Mouse (Mus musculus) T-cell, adult 2 months (primary cell): Measurements from ENCODE around the gene Cdc42ep4.

Experiments used
- DNase-seq: peaks from one replicate; pipeline ENCODE4 v3.0.0; 2022; ENCODE audit warnings: low spot score

The Cdc42ep4 gene

DNA sequence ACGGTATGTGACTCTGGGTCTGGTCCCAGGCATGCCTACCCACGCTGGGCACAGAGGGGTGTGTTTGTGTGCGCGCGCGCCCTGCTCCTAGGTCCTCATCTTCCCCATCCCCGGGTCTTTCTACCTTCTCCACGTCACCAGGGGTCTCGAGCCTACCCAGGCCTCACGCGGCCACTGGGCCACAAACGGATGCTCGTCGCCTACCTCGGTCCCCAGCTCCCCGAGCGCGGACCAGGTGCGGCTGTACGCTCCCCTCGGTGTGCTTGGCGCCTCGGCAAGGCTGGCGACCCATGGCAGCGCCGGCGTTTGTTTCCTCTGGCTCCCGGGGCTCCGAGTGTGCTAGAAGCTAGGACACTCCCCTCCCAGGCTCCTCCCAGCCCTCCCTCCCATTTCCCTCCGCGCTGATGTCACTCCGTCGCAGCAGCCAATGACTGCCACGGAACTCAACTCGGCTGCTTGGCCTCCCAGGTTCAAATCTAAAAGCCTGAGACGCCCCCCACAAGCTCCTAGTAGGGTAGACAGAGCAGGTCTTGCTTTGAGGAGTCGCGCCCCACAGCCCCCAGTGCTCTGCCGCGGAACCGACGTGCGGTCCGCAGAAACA is at the start of gene Cdc42ep4:
TSS of gene Cdc42ep4 (minus strand) at position 398 of the 601 bp plus-strand sequence.
- peak; percentile 80 for DNase-seq

DNA sequence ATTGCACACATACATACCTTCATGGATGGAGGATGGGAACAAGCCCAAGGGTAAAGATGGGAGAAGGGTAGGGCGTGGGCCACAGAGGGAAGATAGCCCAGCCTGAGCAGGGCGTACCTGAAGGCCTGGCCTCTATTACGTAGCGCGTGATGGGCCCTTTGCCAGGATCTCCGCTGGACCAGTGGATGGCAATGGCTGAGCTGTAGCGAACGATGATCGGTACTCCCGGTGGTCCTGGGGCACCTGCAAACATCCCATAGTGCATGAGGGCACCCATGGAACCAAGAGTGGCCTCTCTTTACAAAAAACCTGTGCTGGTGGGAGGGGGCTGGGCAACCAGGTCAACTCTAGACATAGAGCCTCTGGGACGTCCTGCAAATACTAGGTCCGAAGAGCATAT is 48.3 kb upstream of the Cdc42ep4 start:
- no peak for DNase-seq

- DNase-seq, result no peak
Observed at GRCm38 (mm10) chr11:113799041-113799447, 47.4 kb upstream of the Cdc42ep4 start.

DNA sequence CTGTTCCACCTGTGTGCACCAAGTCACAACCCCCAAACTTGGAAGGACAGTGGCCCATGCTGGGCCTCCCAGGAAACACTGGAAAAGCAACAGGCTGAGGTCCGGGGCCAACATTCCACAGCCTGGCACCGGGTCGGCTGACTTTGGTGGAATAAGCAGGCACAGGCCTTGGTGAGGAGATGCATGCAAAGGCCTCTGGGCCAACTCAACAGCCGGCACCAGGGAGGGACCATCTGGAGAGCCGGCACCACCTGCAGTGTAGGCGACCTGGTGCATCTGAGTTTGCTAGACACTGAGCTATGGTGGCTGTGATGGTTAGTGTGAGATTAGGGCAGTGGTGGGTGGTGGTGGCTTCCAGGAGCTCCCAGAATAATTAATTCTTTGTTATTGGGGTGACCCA is 46.3 kb upstream of the Cdc42ep4 start:
- no peak for DNase-seq

- DNase-seq, result no peak
Observed at GRCm38 (mm10) chr11:113797014-113797983, 45.6 kb upstream of the Cdc42ep4 start.

DNA sequence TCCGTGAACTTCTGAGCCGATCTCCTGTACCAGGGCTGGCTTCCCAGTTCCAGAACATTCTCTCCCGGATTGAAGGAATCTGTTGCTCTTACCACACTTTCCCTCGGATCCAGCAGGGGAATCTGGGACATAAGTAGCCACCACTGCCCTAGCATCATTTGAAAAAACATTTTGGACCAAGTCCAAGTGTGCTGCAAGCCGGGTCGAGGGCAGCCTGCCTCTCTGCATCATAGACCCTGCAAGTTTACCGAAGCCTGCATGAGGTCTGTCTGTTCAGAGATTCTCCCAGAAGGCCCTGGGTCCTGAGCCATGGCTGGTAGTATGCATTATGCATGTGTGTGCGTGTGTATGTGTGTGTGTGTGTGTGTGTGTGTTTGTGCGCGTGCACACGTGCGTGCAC is 44.2 kb upstream of the Cdc42ep4 start:
- no peak for DNase-seq

- no peak for DNase-seq
Observed at GRCm38 (mm10) chr11:113791357-113792215, 39.9 kb upstream of the Cdc42ep4 start.

DNA sequence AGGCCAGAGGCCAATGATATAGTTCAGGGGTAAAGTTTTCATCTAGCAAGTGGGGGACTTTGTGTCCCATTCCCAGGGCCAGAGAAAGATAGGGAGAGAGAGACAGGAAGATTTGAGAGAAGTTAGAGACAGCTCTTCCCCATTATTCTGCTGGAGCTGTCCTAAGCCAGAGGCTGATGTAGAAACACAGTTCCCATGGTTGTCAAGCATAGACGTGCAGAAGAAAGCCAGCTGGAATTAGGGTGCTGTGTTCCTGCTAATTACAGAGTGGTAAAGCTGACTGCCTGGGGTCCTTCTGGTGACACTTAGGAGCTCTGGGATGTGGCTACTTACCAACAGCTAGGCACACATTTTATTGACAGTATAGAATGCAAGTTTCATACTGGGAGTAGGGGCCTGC is 37.4 kb upstream of the Cdc42ep4 start:
- no peak for DNase-seq

DNA sequence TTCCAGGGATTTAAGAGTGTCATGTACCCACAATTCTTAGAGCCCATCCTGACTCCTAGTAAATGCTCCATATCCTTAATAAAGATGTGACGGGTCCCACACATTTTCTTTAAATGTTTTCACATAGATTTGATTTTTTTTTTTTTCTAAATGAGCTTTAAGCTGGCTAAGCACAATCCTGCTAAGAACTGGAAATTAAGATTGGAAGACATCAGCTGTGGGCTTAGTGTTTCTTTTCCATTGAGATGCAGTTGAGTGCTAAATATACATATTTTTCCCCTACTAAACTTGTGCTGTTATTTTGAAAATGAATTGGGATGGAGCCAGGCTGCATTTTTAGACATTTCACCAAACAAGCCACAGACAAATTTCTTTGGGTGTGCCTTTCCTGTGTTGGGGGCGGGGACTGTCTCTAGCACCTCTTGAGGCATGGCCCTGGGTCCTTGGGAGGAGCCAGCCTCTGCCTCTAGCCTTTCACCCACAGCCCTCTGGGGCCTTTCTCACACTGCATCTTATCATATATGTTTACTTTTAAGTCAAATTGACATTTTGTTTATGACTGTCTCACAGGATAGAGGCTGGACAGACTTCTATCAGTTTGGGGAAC is 36.6 kb upstream of the Cdc42ep4 start:
- peak; percentile 27 for DNase-seq

DNA sequence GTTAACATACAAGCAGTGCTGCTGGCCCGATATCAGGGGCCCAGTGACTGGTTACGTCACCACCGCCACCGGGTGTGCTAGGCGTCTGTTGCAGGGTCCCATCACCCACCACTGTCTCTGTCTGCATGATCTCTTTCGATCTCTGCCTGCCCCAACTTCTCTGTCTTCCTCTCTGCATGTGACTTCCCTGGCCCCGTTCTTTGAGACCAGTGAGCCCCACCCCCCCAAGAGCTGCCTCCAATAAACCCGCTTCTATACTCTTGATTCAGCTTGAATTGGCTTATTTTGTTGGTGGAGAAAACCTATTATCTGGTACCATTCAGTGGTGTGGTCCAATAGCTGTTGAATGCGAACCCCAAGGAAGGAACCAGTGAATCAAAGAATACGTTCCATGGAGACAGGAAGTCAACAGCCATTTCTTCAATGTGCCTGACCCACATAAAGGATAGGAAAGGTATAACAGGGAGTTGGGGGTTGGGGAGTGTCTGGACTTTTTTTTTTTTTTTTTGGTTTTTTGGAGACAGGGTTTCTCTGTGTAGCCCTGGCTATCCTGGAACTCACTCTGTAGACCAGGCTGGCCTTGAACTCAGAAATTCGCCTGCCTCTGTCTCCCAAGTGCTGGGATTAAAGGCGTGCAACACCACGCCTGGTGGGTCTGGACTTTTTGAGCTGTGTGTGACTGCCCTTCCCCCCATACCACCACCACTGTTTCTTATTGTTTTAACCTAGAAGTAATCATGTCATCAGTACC is 35.9 kb upstream of the Cdc42ep4 start:
- peak; percentile 15 for DNase-seq

DNA sequence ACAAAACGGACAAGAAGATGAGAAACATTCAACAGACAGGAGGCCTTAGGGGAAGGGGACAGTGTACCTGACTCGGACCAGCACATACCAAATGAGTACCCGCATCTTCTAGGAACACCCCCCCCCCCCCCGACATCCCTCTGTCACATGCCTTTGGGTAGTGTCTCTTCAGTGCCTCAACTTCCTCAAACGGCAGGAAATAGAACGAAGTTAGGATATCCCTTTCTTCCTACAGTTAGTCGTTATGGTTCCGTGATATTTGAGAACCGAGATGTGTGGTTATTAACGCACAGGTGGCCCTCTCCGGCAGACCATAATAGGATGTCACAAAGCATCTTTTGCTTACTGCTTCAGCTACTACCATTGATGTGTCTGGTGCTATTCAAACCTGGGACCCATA is 35.3 kb upstream of the Cdc42ep4 start:
- DNase-seq, result no peak

GRCm38 (mm10) chr11:113786395-113786794 is 34.7 kb upstream of the Cdc42ep4 start:
- DNase-seq, result no peak

DNA sequence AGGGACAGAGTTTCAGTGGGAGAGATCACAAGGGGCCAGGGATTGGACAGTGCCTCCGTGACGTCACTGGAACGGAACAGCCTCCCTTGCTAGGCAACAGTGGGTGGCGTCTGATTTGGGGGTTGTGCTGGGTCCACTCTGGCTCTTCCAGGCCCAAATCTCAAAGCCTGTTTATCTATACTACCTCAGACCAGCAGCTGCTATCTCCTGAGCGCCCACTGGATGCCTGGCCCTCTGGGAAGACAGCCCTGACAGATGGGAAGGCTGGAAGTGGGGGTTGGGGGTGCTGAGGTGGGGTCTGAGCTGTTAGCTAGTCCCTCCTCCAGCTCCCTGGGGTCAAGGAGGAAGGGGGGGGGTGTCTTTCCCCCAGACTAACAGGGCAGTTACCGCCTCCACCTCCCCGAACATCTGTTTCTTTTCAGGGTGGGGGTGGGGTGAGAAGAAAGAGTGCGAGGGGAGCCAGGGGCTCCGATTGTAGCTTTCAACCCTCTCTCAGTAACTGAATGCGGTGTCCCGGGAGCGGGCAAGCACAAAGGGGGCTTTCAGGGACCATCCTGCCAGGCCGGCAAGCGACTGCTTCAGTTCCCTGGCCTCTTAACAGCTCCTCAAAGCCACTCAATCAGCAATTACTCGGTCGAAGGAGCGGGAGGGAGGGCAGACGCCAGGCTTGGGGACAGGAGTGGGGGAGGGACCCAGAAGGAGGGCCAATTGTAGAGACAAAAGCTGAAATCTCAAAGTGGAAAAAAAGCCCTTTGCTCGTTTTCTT is 33.9 kb upstream of the Cdc42ep4 start:
- no peak for DNase-seq

GRCm38 (mm10) chr11:113784656-113785396 is 33.1 kb upstream of the Cdc42ep4 start:
- no peak for DNase-seq

GRCm38 (mm10) chr11:113782496-113782895 is 30.8 kb upstream of the Cdc42ep4 start:
- no peak for DNase-seq

GRCm38 (mm10) chr11:113782006-113782405 is 30.3 kb upstream of the Cdc42ep4 start:
- DNase-seq, result no peak

DNA sequence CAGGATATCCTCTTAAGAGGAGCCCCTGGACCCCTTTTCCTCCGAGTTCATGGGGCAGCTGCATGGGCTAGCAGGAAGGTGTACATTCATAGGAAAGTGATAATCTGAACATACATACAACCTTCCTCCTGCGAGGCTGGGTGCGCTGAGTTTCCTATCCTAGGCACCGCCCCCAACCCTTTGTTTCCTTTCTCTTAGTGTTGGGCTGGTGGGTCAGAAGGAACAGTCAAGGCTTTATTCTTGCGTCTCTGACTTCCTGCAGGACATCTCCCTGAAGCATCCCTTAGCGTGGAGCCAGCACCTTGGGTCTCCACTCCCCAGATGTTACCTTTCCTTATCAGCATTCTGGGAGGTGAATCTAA is 28.0 kb upstream of the Cdc42ep4 start:
- no peak for DNase-seq

GRCm38 (mm10) chr11:113778733-113779679 is 27.3 kb upstream of the Cdc42ep4 start:
- peak; percentile 23 for DNase-seq
